Mouse (Mus musculus) Patski (cell line): ENCODE measurements at regions not wholly inside any gene's neighbourhood (a gene's known extent, or its start where the extent isn't known, plus 50 kb on each side); places are given as distances from the start of the nearest gene placed in this dataset.

Experiments used
- ATAC-seq: fragments of 100-300 bp; one replicate; pipeline ENCODE4 v1.8.0; 2021
- CTCF ChIA-PET: fragments of 350-600 bp; sonication (Branson Sonifier 250); formaldehyde crosslinking; loops from one replicate; lab custom pipeline; 2022; ENCODE audit warnings: inconsistent platforms; lab: Charles Lee
- POLR2A ChIA-PET: fragments of 350-600 bp; sonication (Branson Sonifier 250); formaldehyde crosslinking; loops from one replicate; lab custom pipeline; 2022; ENCODE audit warnings: antibody characterized with exemption, inconsistent platforms; lab: Charles Lee
- DNase-seq: peaks from one replicate; pipeline ENCODE4 v3.0.0-alpha.2; 2011; ENCODE audit warnings: low read depth, low spot score
- H3K27me3 ChIP-seq: fragments of 371-371 bp; one replicate; pipeline ENCODE4 v1.5.1; 2021
- CTCF ChIP-seq: fragments of 100-300 bp; IDR thresholded peaks from one replicate; pipeline ENCODE4 v1.5.1; 2021
- in situ Hi-C: fragments of 300-500 bp; cut with MboI; formaldehyde crosslinking; loops from 3 replicates; pipeline ENCODE4 v1.11.1; 2018; ENCODE audit warnings: low pct_unique_long_range_greater_than_20kb, mixed read lengths

DNA sequence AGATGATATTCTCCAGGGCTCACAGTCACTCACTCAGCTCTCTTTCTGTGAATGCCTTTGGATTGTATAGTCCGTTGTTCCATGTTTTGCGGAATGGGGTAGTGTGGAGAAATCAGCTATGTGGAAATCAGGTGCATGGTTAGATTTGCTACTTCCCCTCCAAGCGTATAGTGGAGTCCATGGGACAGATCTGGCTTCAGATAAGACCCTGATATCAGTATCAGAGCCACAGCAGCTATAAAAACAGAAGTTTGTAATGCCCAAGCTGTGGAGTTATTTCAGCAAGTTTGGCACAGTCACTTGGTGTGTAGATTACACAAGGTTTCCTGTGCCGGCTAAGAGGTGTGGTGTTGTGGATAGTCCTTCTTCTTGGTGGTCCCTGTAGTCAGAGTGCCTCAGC, 359.6 kb upstream of the Nr3c2 start:
- CTCF ChIA-PET = no interaction called here
- no peak for ATAC-seq

DNA sequence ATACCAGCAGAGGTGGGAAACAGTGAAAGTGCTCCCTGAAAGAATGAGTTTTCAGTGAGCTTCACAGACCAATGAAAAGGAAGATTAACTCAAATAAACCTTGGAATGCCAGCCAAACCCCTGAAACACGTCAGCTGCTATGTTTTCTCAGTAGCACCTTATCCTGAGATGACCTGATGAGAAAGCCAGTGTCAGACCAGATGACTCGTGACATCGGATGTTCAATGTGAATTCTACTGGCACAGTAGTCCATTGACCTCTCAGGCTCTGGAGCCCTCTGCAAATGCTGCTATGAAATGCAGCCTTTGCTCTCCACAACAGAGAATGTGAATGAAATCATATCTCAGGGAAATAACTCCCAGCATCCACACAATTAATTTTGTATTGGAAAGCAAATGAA, 358.6 kb upstream of the Nr3c2 start:
- no peak for ATAC-seq
- no peaks in the 10 kb centered on the region for H3K27me3 ChIP-seq
- POLR2A ChIA-PET = no interaction called here
- no peak for TF ChIP-seq CTCF
- DNase-seq = no peak
- CTCF ChIA-PET = no interaction called here
- in situ Hi-C loops = no loop called here

More for the DNA sequence above, 359.6 kb upstream of the Nr3c2 start:
- in situ Hi-C loops = no loop called here
- TF ChIP-seq CTCF = no peak
- POLR2A ChIA-PET = no interaction called here
- no peaks in the 10 kb centered on the region for H3K27me3 ChIP-seq
- no peak for DNase-seq

DNA sequence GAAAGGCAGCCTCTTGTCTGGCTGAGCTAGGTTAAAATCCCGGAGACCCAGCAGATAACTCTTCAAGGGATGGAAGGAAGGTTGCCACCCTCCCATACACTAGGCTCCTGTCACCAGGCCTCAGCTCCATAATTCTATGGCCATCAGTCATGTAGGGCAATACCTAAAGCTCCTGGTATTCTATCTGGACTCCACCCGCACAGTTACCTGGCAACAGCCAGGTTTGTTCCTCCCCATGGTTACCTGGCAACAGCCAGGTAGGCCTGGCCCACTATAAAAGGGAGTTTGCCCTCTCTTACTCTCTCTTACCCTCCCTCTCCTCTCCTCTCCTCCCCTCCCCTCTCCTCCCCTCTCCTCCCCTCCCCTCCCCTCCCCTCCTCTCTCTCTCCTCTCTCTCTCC, 347.6 kb upstream of the Nr3c2 start:
- no peaks in the 10 kb centered on the region for H3K27me3 ChIP-seq
- in situ Hi-C loops = no loop called here
- ATAC-seq (no peak), DNase-seq (no peak)
- ChIA-PET CTCF (no interaction called here), POLR2A (no interaction called here)
- no peak for TF ChIP-seq CTCF

DNA sequence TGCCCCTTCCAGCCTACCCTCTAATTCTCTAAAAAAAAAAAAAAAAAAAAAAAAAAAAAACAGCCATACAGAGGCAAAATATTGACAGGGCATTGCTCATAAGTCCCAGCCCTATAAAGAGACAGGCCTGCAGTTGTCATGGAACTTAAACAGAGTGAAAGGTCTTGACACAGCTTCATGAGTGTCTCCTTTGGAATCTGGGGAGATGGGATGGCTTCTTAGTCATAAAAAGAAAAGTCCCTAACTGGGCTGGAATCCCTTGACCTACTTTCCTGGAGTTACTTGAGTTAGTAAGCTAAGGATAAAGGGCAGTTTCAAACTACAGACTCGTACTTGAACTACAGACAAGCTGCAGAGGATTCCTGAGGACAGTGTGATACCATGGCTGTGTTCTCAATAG, 297.7 kb upstream of the Nr3c2 start:
- ATAC-seq = peak; percentile 26
- CTCF ChIA-PET = interaction anchor here (1.2 to 1.5 kb wide), 2 partner anchors 9 to 14 kb away, joined by 3 read pairs; no protein-coding TSS in a partner anchor
- POLR2A ChIA-PET = no interaction called here
- in situ Hi-C loops = no loop called here
- TF ChIP-seq CTCF = no peak
- no peak for DNase-seq
- no peaks in the 10 kb centered on the region for H3K27me3 ChIP-seq

DNA sequence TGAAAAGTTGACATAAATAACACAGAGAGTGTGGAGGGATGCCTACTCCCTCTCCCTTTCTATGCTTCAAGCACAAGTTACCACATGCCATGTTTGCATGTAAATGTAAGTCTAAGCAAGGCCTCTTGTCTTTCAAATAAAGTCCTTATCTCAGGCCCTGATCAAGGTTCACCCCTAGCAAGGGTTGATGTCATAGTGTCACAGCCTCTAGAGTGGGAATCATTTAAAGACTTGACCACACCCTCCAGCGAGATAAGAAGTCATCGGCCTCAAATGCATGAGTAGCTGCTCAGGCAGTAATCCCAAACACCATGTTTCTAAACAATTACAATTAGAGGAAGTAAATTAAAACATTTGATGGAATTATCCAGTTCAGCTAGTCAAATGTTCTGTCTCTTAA, 280.5 kb upstream of the Nr3c2 start:
- ChIA-PET POLR2A (no interaction called here), CTCF (no interaction called here)
- in situ Hi-C loops = no loop called here
- ATAC-seq (no peak), DNase-seq (no peak)
- no peaks in the 10 kb centered on the region for H3K27me3 ChIP-seq
- no peak for TF ChIP-seq CTCF

DNA sequence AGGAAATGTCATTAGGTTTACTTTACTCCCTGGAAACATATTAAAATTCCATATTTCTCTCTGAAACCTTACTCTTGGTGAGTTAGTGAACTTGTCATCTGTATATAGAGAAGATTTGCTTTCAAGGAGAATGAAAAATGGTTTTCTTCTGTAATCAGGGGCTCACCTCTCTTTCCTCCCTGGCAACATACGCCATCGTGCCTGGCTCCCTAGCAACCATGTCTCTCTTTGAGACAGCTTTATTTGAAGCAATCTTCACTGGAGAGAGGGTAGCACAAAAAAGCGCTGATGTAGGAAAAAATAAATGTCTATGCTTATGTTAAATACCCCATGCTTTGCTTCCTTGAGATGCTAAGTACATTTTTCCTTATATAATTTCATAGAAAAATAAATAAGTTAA, 278.4 kb upstream of the Nr3c2 start:
- DNase-seq (no peak), ATAC-seq (no peak)
- in situ Hi-C loops = no loop called here
- no peaks in the 10 kb centered on the region for H3K27me3 ChIP-seq
- POLR2A ChIA-PET = no interaction called here
- no peak for TF ChIP-seq CTCF
- CTCF ChIA-PET = no interaction called here

DNA sequence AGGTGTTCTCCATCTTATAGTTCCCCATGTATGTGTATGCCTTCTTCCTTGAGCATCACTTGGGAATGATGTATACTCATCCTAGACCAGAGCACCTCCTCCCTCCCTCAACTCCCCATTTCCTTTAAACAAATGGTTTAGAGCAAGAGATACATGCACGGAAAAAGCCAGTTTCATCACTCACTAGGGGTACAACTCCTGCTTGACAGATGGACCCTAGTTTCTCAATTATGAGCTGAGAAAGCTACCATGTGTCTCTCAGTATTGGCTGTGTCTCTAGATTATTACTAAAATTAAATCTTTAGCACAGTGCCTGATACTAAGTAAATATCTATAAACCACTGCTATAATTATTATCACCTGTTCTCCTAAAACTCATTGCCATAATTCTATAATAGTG, 266.2 kb upstream of the Nr3c2 start:
- ATAC-seq (no peak), DNase-seq (no peak)
- in situ Hi-C loops = no loop called here
- TF ChIP-seq CTCF = no peak
- ChIA-PET POLR2A (no interaction called here), CTCF (no interaction called here)
- peaks cover 5% of the 10 kb centered on the region for H3K27me3 ChIP-seq
